19 mouse cellular contexts compared by ENCODE assay signal in genomic region chr12:117837376-117837775, GRCm38 (mm10). TPM values are rescaled to one million over a fixed set of nuclear protein-coding genes. Genes with fewer than 3 reads are reported as not detected.
DNase-seq lines count a peak whose midpoint lies in the region; ATAC-seq and TF ChIP-seq lines count a peak whose summit lies in the region.
"Had no signal": no experiment of that assay in that cellular context is flagged by ENCODE, and none has a peak within 500 bp of the region (broad histone marks: within the 10 kb centered on the region; RNA-seq: fewer than 3 reads in every experiment).

No protein-coding gene starts in this region.

- H3K4me3 ChIP-seq in liver, postnatal 0 days (ENCODE audit: low read depth, low read length) = no peak overlapping the region
- H3K4me3 ChIP-seq in lung, postnatal 0 days (ENCODE audit: low read depth, low read length) = no peak overlapping the region
- H3K4me3 ChIP-seq: embryonic facial prominence, embryonic 10.5 days; embryonic facial prominence, embryonic 12.5 days; forebrain, embryonic 13.5 days; forebrain, embryonic 15.5 days had no signal

- no peak for DNase-seq in liver, postnatal 0 days
- DNase-seq in liver = no peak
- no peak for DNase-seq in lung, postnatal 0 days (ENCODE audit: low spot score)
- DNase-seq in kidney, postnatal 36 days = no peak
- no peak for DNase-seq in urinary bladder, postnatal 4 days (ENCODE audit: low spot score in 2 of 2)
- DNase-seq: adrenal gland, adult 2 months; adrenal gland, postnatal 10 days; adrenal gland, postnatal 25 days; cerebellum, adult 11-12 months; cerebellum, adult 2 months; cerebellum, adult 9-10 months; cerebellum, postnatal 10 days; cerebellum, postnatal 25 days had no signal

- 68% methylated on average over 4 of the region's 4 CpGs for WGBS in liver, postnatal 0 days (ENCODE audit: insufficient replicate concordance)
- WGBS in lung, postnatal 0 days = 82% methylated on average over 4 of the region's 4 CpGs

- no peak for TF ChIP-seq EP300 in liver, postnatal 0 days (IDR thresholded peaks at IDR 0.05; ENCODE audit: low read depth)
- no peak for TF ChIP-seq EP300 in lung, postnatal 0 days (IDR thresholded peaks at IDR 0.05)

- no peaks in the 10 kb centered on the region for H3K9me3 ChIP-seq in liver, postnatal 0 days (ENCODE audit: low read length)
- H3K9me3 ChIP-seq in lung, postnatal 0 days (ENCODE audit: low read length) = no peaks in the 10 kb centered on the region
- H3K9me3 ChIP-seq: embryonic facial prominence, embryonic 10.5 days; embryonic facial prominence, embryonic 12.5 days; forebrain, embryonic 13.5 days; forebrain, embryonic 15.5 days had no signal

- ATAC-seq in liver, postnatal 0 days = 0 out of 2 replicates have a peak, but pooled peaks have one; percentile 21
- ATAC-seq in granulocyte monocyte progenitor cell, adult 5-6 weeks (replicated peaks; ENCODE audit: poor library complexity, severe bottlenecking) = peak; percentile 85
- ATAC-seq in megakaryocyte progenitor cell, adult 5-6 weeks (replicated peaks; ENCODE audit: poor library complexity) = peak; percentile 79
- ATAC-seq in lung, postnatal 0 days = no peak
- ATAC-seq: forebrain, embryonic 13.5 days; forebrain, embryonic 15.5 days had no signal

- H3K4me2 ChIP-seq in liver, postnatal 0 days (ENCODE audit: low read depth, low read length) = no peak overlapping the region
- H3K4me2 ChIP-seq in lung, postnatal 0 days (replicated peaks; ENCODE audit: low read depth, low read length) = no peak overlapping the region
- H3K4me2 ChIP-seq: embryonic facial prominence, embryonic 12.5 days; forebrain, embryonic 13.5 days; forebrain, embryonic 15.5 days had no signal

- no peak overlapping the region for H3K27ac ChIP-seq in liver, postnatal 0 days (ENCODE audit: low read depth)
- H3K27ac ChIP-seq in lung, postnatal 0 days (ENCODE audit: low read length) = no peak overlapping the region
- H3K27ac ChIP-seq: embryonic facial prominence, embryonic 10.5 days; embryonic facial prominence, embryonic 12.5 days; forebrain, embryonic 13.5 days; forebrain, embryonic 15.5 days had no signal

- 0 out of 2 replicates have a peak, but pooled peaks cover 2% of the 10 kb centered on the region for H3K4me1 ChIP-seq in liver, postnatal 0 days (ENCODE audit: insufficient read depth)
- H3K4me1 ChIP-seq in lung, postnatal 0 days (ENCODE audit: insufficient read depth, low read depth, low read length) = no peaks in the 10 kb centered on the region
- H3K4me1 ChIP-seq: embryonic facial prominence, embryonic 10.5 days; embryonic facial prominence, embryonic 12.5 days; forebrain, embryonic 13.5 days; forebrain, embryonic 15.5 days had no signal

- no peak overlapping the region for H3K9ac ChIP-seq in liver, postnatal 0 days (replicated peaks)
- no peak overlapping the region for H3K9ac ChIP-seq in lung, postnatal 0 days (replicated peaks; ENCODE audit: low read depth)
- H3K9ac ChIP-seq: embryonic facial prominence, embryonic 12.5 days; forebrain, embryonic 13.5 days; forebrain, embryonic 15.5 days had no signal

- H3K27me3 ChIP-seq in liver, postnatal 0 days (ENCODE audit: insufficient read depth, low read length) = no peaks in the 10 kb centered on the region
- H3K27me3 ChIP-seq in lung, postnatal 0 days (replicated peaks; ENCODE audit: insufficient read depth, low read length) = no peaks in the 10 kb centered on the region
- H3K27me3 ChIP-seq: embryonic facial prominence, embryonic 12.5 days had no signal

- no peak for TF ChIP-seq CTCF in liver, postnatal 0 days (IDR thresholded peaks at IDR 0.05; ENCODE audit: low read depth)
- no peak for TF ChIP-seq CTCF in lung, postnatal 0 days (IDR thresholded peaks at IDR 0.05)

- no peaks in the 10 kb centered on the region for H3K36me3 ChIP-seq in liver, postnatal 0 days (replicated peaks; ENCODE audit: insufficient read depth, low read length)
- H3K36me3 ChIP-seq in lung, postnatal 0 days (ENCODE audit: insufficient read depth, low read length) = no peaks in the 10 kb centered on the region
- H3K36me3 ChIP-seq: embryonic facial prominence, embryonic 10.5 days; embryonic facial prominence, embryonic 12.5 days; forebrain, embryonic 15.5 days had no signal

RNA-seq across cellular contexts. Expression of gene Cdca7l, which starts 33.3 kb away (rescaled TPM):
- 7.5 and 7.8 TPM in 2 replicates for polyA plus RNA-seq in liver, postnatal 0 days (2015; fragmentation: Nextera tagmentation; extraction: Ambion mirVana)
- 63.2 and 75.7 TPM in 2 replicates for total RNA-seq in granulocyte monocyte progenitor cell, adult 5-6 weeks (2014; fragmentation: Nextera tagmentation)
- 130 and 145 TPM in 2 replicates for total RNA-seq in granulocyte monocyte progenitor cell, adult 5-6 weeks (2017)
- total RNA-seq in megakaryocyte progenitor cell, adult 5-6 weeks (2015) = 60.2 and 64.5 TPM in 2 replicates
- 150 and 189 TPM in 2 replicates for total RNA-seq in megakaryocyte progenitor cell, adult 5-6 weeks (2017)
- 6.7 and 8.8 TPM in 2 replicates for polyA plus RNA-seq in lung, postnatal 0 days (2015; fragmentation: Nextera tagmentation; extraction: Ambion mirVana)
